ENCODE assay signal across 12 mouse cellular contexts in the genomic region with DNA sequence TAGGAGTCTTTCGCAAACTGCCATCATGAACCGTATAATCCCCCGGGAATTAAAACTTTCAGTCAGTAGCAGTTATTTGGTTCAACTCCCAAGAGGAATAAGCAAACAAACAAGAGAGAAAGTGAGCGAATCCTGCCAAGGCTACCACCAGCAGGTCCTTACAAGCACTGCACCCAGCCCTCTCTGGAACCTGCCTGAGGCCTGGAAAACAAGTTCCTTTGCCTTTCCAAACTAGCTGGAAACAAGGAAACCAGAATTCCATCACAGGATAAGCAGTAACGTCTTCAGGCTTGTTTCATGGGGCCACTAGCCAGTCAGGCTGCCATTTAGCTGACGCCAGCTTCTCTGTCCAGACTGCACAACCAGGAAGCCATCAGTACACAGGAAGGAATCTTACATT. TPM values are rescaled to one million over a fixed set of nuclear protein-coding genes. Genes with fewer than 3 reads are reported as not detected.
DNase-seq lines count a peak whose midpoint lies in the region; ATAC-seq lines count a peak whose summit lies in the region.
"Had no signal": no experiment of that assay in that cellular context is flagged by ENCODE, and none has a peak within 500 bp of the region (broad histone marks: within the 10 kb centered on the region; RNA-seq: fewer than 3 reads in every experiment).

No protein-coding gene starts in this region.

- intact Hi-C loops in heart, postnatal 10 days (cut with DNase I) = no loop called here

- no peak overlapping the region for H3K9ac ChIP-seq in limb, embryonic 12.5 days (replicated peaks)
- H3K9ac ChIP-seq in neural tube, embryonic 15.5 days (replicated peaks) = no peak overlapping the region
- H3K9ac ChIP-seq: hindbrain, embryonic 12.5 days had no signal

- H3K4me2 ChIP-seq in limb, embryonic 12.5 days = no peak overlapping the region
- H3K4me2 ChIP-seq in neural tube, embryonic 15.5 days = no peak overlapping the region
- H3K4me2 ChIP-seq: hindbrain, embryonic 12.5 days had no signal

- H3K4me3 ChIP-seq in limb, embryonic 12.5 days (replicated peaks) = no peak overlapping the region
- no peak overlapping the region for H3K4me3 ChIP-seq in limb, embryonic 10.5 days
- H3K4me3 ChIP-seq in neural tube, embryonic 15.5 days (replicated peaks) = no peak overlapping the region
- H3K4me3 ChIP-seq: hindbrain, embryonic 12.5 days had no signal

- H3K27ac ChIP-seq in limb, embryonic 12.5 days = peak overlapping the region; percentile 50; the same call in 1 of the 2 replicates
- H3K27ac ChIP-seq in limb, embryonic 10.5 days = no peak overlapping the region
- no peak overlapping the region for H3K27ac ChIP-seq in neural tube, embryonic 15.5 days (replicated peaks)
- H3K27ac ChIP-seq: hindbrain, embryonic 12.5 days had no signal

- no peaks in the 10 kb centered on the region for H3K36me3 ChIP-seq in limb, embryonic 12.5 days
- no peaks in the 10 kb centered on the region for H3K36me3 ChIP-seq in limb, embryonic 10.5 days
- H3K36me3 ChIP-seq in neural tube, embryonic 15.5 days = no peaks in the 10 kb centered on the region
- H3K36me3 ChIP-seq: G1E; hindbrain, embryonic 12.5 days had no signal

- H3K4me1 ChIP-seq in limb, embryonic 12.5 days (replicated peaks) = peaks cover 5% of the 10 kb centered on the region; the same call in 1 of the 2 replicates
- no peaks in the 10 kb centered on the region for H3K4me1 ChIP-seq in limb, embryonic 10.5 days
- H3K4me1 ChIP-seq in neural tube, embryonic 15.5 days = no peaks in the 10 kb centered on the region
- H3K4me1 ChIP-seq: hindbrain, embryonic 12.5 days had no signal

- ATAC-seq in limb, embryonic 12.5 days (ENCODE audit: insufficient number of reproducible peaks, insufficient read depth, low FRiP score, low TSS enrichment, low read depth) = no peak
- no peak for ATAC-seq in neural tube, embryonic 15.5 days (ENCODE audit: low FRiP score)
- no peak for ATAC-seq in granulocyte monocyte progenitor cell, adult 5-6 weeks (replicated peaks; ENCODE audit: poor library complexity, severe bottlenecking)
- ATAC-seq: midbrain, embryonic 16.5 days had no signal

- WGBS in limb, embryonic 12.5 days = 73% methylated on average over 6 of the region's 6 CpGs
- 76% methylated on average over 6 of the region's 6 CpGs for WGBS in limb, embryonic 10.5 days
- 85% methylated on average over 6 of the region's 6 CpGs for WGBS in neural tube, embryonic 15.5 days

- H3K27me3 ChIP-seq in limb, embryonic 12.5 days = no peaks in the 10 kb centered on the region
- no peaks in the 10 kb centered on the region for H3K27me3 ChIP-seq in limb, embryonic 10.5 days (ENCODE audit: low read depth, poor library complexity, severe bottlenecking)
- no peaks in the 10 kb centered on the region for H3K27me3 ChIP-seq in neural tube, embryonic 15.5 days (replicated peaks)
- H3K27me3 ChIP-seq: hindbrain, embryonic 12.5 days had no signal

- DNase-seq in limb, embryonic 10.5 days (ENCODE audit: low spot score) = no peak
- DNase-seq in fat pad, adult 2 months (ENCODE audit: extremely low read depth, low read depth, low spot score) = peak; percentile 70
- DNase-seq in heart, postnatal 10 days = peak; percentile 24 to 41
- peak; percentile 27 for DNase-seq in skeletal muscle tissue, adult 2 months (ENCODE audit: low read depth, low spot score)
- DNase-seq: cerebellum, postnatal 36 days; layer of hippocampus, adult 9-11 months had no signal

- H3K9me3 ChIP-seq in limb, embryonic 12.5 days = no peaks in the 10 kb centered on the region
- no peaks in the 10 kb centered on the region for H3K9me3 ChIP-seq in limb, embryonic 10.5 days (replicated peaks)
- H3K9me3 ChIP-seq in neural tube, embryonic 15.5 days (replicated peaks) = no peaks in the 10 kb centered on the region
- H3K9me3 ChIP-seq: G1E; hindbrain, embryonic 12.5 days had no signal

RNA-seq across cellular contexts. Expression of gene Adarb1, which starts 37.4 kb away (rescaled TPM):
- polyA plus RNA-seq in limb, embryonic 12.5 days (2016; fragmentation: Nextera tagmentation; extraction: Ambion mirVana) = 6.4 and 7.6 TPM in 2 replicates
- 4.9 and 5.0 TPM in 2 replicates for polyA plus RNA-seq in limb, embryonic 10.5 days (2016; fragmentation: Nextera tagmentation; extraction: Ambion mirVana)
- 10 to 100 TPM; 19.4 to 27.4 TPM for total RNA-seq in heart, postnatal 10 days (2021)
- 17.9 and 19.8 TPM in 2 replicates for polyA plus RNA-seq in neural tube, embryonic 15.5 days (2015; fragmentation: Nextera tagmentation; extraction: Ambion mirVana)
- total RNA-seq in granulocyte monocyte progenitor cell, adult 5-6 weeks (2014; fragmentation: Nextera tagmentation) = 1.7 TPM in 1 of 2 replicates, not detected in the other
- 0.72 and 2.4 TPM in 2 replicates for total RNA-seq in granulocyte monocyte progenitor cell, adult 5-6 weeks (2017)
- polyA plus RNA-seq: G1E had no signal
